Mouse (Mus musculus): ENCODE measurements around the gene Mrtfb.

The Mrtfb gene

DNA sequence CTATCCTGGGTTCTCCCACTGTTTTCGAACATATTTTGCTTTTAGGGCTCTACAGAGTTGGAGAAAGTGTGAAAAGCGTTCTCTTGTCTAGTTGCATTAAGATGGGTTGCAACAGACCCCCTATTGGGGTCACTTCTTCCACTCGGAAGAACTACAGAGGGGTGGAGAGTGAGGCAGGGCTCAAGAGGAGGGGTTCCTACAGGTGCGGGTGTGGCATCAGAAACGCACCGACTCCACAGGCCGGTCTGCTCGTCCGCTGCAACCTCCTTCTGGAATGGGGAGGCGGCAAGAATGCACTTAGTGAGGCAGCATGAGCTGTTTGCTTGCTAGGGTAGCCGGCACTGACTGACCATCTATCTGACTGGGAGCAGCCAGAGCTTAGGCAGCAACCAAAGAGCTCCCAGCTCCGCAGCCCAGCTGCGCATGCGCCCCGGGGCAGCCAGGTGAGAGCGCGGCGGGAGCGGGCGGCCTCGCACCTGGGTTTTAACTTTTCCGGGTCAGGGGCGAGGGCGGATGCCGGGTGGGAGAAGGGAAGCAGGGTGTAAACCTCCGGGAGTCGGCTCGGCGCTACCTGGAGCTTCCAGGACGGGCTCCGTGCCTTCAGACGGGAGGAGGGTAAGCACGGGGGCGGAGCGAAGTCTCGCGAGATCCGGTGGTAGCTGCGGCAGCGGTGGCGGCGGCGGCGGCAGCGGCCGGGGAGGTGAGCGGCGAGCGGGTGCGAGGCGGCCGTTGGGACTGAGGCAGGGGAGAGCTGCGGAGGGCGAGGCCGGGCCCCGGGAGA lies at the start of gene Mrtfb:
Mrtfb (plus strand) TSS at position 627 of the 781 bp plus-strand sequence.
- peak; percentile 86 for DNase-seq (ENCODE audit: low spot score)

DNA sequence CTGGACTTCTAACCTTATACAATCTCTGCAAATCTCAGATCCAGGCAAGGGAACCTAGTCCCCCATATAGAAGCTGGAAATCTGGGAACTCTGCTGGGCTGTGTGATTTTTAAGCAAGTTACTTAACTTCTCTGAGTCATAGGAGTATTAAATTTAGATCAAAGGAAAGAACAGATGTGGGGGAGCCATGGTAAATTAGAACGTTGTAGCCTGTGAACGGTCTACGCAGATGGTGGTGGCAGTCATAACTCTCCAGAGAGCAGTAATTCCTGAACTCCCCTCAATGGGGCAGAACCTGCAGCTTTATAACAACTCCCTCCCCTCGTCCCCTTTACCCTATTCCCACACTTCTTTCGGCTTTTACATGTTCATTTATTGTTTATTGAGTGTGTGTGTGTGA lies 48.6 kb upstream of the Mrtfb start:
- DNase-seq (ENCODE audit: low spot score), result peak; percentile 39

DNA sequence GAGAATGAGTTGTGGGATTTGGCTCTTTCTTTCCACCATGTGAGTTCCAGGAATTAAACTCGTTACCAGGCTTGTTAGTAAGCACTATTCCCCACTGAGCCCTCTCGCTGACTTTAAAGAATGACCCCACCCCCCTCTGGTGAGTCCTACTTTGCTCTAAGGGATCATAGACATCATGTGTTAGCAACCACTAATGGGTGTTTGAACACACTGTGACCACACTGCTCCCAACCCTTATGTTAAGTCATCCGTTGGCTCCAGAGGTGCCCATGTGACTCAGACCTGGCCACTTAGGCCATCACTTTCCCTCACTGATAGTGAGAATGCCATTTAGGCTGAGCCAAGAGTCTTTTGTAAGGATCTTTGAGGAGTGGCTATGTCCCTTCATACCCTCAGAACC lies 48.2 kb upstream of the Mrtfb start:
- peak; percentile 7 for DNase-seq (ENCODE audit: low spot score)

DNA sequence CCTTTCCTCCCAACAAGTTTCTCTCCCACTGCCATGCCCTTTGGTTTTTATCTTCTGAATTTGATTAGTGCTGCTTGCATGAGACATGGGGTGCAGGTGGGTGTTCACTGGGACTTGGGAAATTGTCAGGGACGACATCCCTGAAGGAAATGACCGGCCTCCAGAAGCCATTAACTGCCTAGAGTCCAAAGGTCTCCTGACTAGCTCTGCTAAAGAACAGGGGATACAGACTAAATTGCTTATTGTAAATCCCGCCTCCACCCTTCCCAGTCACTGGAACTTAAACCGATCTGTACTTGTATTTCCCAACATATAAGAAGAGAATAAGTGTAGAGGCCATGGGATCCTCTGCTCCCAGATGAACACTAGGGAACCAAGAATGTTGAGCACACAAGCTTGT lies 43.5 kb upstream of the Mrtfb start:
- no peak for DNase-seq (ENCODE audit: low spot score)

DNA sequence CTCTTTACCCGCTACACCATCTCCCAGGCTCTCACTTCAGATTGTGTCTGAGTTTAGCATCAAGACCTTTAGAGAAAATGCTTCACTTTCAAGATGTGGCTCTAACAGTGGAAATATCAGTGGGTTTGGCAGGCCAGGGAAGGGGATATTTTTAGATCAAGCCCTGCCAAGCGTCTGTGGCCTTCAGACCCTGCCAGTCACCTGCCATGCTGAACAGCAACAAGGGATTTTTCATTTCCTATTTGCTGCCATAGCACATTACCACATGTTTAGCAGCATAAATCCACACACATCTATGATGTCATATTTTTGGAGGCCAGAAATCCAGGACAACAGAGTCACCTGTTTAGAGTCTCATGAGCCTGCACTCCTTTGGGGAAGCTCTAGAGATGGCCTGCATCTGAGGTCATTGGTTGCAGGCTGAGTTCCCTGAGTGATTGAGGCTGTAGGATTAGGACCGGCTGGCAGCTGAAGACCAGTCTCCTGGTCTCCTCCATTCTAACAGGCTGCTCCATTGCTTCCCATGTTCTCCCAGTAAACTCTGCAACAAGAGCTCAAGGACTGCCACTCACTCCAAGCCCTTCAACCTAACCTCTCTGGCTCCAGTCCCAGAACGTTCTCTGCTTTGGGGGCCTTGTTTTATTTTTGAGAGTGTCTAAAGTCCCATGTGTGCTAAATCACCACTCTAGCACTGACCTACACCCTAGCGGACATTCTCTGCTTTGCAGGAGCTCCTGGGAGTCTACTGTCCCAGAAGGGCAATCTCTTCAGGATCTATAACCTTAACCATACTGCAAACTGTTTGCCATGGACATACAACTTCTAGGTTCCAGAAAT lies 39.9 kb upstream of the Mrtfb start:
- no peak for DNase-seq (ENCODE audit: low spot score)

DNA sequence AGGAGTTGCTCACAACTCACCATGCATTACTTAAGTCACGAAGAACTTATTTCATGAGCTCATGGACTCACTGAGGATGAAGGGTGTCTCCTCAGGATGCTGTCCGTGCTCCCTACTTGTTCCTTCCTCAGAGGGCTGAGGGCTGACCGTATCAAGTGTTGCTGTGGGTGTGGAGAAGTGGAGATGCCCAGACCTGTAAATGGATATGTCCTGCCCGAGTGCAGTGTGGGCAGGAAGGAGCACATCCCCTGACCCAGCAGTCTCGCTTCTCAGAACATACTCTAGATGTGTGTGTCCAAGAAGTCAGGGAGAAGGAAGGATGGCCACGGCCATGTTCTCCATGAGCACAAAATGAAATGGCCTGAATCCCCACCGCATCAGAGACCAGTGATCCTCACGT lies 38.3 kb upstream of the Mrtfb start:
- DNase-seq (ENCODE audit: low spot score), result no peak

DNA sequence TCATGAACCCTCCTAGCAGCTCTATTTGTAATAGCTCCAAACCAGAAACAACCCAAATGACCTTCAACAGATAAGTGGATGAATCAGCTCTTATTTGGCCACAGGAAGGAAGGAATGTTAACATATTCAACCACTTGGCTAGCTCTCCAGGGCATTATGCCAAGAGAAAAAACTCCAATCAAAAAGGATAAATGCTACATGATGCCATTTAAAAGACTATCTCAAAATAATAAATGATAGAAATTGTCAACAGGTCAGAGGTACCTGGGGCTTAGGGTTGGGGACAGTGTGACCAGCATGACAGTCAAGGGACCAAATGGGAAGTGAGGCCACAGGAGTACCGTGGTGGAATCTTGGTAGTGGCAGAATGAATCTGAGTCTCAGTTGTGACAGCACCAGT lies 34.8 kb upstream of the Mrtfb start:
- DNase-seq (ENCODE audit: low spot score), result no peak

DNA sequence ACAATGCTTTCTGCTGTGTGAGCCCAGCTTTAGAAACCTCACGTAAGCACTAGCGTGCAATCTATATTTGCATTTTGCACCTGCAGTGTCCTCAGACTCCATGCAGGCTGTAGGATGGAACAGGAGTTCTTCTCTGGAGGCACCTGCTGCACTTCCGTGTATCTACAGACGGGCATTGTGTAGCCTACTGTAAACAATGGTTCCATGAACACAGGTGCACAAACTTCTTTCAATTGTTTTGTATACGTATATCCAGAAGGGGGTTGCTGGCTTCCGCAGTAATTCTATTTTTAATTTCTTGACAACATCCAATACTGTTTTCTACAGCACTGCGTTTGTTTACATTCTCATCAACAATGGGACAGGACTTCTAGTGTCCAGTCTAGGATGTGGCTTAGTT lies 24.2 kb upstream of the Mrtfb start:
- DNase-seq (ENCODE audit: low spot score), result no peak

DNA sequence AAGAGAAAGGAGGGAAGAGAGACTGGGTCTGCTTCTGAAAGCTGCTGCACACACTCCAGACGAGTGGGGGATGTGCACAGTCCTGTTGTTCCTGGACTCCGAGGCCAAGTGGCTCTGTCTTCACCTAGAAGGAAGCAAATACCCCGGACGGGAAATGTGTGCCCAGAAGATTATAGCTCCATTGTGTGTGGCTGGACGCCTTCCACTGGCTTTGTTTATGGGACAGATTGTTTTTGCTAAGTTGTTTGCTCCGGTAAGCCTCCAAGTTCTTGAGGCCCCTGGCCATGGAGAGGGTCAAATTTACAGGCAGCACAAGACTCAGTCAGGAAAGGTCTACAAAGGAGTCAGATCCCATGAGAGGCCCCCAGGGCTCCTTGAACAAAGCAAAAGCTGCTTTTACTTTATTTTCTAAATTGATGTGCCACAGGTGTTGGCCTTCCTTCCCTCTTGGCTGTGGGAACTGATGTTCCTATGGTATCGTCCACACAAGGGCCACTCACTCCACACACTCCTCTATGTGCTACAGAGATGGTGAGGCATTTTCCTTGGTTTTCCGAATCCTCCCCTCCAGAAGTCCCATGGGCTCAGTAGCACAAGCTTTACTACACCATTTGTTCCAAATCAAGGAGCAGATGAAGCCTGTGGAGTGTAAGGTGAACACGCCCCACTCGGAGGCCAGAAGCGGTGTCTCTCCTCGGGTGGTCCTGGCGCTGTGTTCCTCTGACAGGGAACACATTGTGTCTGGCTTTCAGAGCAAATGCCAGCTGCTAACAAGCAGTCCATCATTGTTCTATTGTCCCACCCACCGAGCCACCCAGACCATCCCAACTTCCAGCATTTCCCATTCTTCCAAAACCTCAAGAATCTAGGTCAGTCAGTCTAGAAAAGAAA lies 23.1 kb upstream of the Mrtfb start:
- DNase-seq (ENCODE audit: low spot score), result peak; percentile 41

DNA sequence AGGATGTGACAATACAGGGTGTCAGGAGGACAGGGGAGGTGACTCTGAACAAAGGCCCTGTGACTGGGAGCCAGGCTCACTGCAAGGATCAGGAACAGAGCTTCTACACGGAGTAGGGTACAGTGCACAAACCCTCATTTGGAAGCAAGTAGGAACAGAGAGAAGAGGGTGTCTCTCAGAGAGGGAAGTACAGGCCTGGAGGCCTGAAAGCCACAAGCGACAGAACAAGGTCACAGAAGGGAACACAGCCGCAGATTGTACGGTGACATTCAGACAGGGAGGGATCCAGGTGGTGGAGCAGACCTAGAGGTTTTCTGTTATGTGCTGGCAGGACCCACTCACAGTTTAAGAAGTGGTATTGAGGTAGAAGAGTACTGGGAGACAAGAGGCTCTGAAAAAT lies 17.2 kb upstream of the Mrtfb start:
- no peak for DNase-seq (ENCODE audit: low spot score)

DNA sequence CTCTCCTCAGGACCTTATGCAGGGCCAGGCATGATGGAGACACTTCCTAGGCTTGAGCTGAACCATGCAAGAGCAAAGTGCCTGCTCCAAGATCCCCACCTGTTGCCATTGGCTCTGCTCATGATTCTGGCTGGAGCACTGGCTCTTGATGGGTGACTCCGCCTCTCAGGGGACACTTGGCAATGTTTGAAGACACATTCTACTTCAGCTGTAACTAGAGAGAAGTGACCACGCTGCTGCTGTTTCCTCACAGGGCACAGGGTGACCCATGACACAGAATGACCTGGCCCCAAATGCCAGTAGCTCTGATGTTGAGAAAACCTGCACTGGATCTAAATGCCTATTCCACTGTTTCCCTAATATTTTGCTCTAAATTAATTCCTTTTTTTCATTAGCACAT lies 16.7 kb upstream of the Mrtfb start:
- DNase-seq (ENCODE audit: low spot score), result no peak

DNA sequence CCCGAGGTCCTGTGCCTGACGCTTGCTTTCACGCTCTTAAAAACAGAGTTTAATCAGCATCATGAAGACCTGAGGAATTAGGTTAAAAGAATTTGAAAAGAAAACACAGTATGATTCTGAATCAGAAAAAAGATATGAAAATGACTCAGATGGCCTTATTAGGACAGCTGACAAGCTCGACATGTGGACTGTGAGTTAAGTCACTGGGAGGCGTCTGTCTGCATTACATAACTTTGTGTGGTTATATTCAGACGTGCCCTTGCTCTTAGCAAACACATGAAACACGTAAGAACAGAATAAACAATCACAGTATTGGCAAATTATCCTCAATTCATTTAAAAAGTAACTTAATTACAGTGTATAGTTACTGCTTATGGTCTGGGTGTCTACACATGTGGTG lies 16.0 kb upstream of the Mrtfb start:
- DNase-seq (ENCODE audit: low spot score), result no peak

DNA sequence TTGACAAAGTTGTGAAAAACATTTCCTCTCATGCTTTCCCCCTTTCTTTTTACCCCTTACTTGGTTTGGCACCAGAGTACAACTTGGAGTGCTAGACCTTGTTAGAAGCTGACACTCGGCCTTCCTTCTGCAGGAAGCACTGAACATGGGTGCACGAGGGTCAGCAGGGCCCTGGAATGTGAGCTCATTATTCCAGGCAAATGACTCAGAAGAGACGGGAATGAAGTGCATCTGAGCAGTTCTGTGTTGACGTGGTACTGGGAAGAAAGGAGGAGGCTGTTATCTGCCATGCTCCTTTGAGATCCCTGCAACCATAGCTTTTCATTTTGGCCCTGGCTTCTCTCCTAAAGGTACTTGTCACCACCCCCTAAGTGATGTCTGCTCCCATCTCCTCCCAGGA lies 10.6 kb upstream of the Mrtfb start:
- no peak for DNase-seq (ENCODE audit: low spot score)

DNA sequence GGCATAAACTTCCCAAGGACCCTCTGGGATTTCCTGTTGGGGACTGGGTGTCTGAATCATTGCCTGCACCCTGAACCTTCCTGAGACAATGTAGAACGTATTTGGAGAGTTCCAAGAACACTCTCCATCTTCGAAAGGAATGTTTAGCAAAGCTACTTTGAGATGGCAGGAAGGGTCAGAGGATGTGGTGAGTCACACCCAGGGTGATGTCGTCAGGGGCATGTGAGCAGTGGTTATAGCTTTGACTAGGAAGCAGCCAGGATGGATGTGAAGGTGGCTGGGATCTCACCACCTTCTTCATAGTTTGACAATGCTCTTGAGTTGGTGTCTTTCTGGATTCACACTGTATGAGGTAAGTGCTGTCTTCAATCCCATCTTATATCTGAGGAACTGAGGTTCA lies 9.4 kb upstream of the Mrtfb start:
- DNase-seq (ENCODE audit: low spot score), result no peak

DNA sequence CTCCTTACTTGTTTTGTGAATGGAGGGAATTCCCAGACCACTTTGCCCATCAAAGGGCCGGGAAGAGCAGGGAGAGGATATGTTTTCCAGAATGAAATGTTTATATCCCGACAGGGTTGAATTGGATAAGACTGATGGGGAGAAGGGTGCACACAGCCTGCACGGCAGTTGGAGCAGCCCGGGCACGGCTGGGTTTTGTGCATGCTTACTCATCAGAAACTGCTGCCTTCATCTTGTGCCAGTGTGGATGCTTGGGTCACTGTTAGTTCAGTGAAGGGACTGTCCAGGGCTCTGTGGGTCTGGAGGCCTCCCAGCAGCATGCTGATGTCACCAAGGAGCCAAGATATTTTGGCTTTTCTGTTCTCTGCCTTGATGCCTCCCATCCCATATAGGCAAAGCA lies 6.2 kb upstream of the Mrtfb start:
- DNase-seq (ENCODE audit: low spot score), result no peak

DNA sequence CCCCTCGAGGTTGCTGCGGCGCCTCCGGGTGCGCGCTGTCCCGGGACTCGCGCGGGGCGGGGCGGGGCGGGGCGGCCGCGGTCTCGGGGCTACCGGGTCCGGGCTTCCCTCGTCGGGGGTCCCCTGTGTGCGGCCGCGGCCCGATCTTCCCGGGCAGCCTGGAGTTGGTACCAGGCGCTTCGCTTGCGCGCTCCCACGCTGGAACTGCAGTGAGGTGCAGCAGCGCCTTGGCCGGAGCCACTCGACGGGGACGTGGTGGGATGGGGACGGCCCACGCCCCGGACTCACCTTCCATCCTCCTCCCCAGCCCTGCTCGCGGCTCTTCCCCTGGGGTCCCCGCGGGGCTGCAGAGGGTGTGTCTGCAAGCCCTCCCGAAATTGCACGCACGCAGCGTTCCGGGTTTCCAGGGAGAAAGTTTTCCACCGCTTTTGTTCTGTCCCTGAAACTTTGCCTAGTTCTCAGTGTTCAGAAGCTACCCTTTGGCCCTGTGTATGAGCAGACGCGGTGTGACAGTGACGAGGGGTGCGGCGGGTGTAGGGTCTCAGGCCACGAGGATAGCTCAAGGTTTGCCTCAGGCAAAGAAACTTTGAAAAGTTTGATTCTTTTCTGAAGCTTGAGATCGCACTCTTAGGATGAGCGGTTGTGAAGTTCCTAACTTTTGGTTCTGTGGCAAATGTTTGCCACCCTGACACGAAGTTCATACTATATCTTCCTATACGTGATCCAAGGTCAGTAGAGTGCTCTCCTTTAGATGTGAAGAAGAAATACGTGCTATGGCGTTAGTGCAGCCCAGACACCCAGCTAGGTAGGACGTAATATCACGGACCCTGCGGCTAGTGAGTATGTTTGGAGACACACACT lies 616 bp downstream of the Mrtfb start:
- peak; percentile 50 for DNase-seq (ENCODE audit: low spot score)

DNA sequence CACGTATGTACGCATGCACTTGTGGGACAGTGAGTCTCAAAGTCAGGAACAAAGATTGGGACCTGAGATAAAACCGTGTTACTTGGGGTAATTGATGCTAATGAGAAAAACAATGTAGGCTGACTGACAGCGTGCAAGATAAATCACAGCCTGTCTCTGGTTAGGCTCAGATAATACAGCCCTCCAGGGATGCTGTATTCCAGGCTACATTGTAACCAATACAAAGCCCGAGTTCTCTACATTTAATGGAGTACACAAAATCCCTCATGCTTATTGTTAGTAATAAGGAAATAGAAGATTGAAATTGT lies 1.2 kb downstream of the Mrtfb start:
- DNase-seq (ENCODE audit: low spot score), result peak; percentile 28

DNA sequence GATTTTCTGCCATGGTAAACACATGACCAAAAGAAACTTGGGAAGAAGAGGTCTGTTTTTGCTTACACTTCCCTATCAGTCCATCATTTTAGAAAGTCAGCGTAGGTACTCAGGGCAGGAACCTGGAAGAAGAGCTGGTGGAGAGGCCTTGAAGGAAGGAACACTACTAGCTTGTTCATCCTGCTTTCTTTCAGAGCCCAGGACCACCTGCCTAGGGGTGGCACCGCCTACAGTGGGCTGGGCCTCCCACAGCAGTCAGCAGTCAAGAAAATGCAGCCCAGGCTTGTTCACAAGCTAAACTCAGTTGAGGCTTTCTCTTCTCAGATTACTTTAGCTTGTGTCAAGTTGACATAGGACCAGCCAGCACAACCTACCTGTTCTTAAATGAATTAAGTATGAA lies 2.7 kb downstream of the Mrtfb start:
- no peak for DNase-seq (ENCODE audit: low spot score)

DNA sequence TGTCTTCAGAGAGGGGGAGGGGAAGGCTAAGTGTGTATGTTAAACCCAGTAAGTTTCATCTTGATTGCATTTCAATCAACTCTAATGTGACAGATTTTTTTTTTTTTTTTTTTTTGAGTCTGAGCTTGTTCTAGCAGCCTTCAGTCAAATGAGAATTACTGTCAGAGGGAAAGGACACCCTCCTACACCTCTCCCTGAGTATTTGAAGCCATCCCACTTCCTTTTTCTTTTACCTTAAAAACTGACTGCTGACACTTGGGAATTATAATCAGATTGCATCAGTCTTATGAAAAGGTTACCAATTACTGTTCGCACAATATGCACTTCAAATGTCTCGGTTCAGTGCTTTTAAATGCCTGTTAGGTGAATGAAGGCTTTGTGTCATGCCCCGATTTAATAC lies 10.0 kb downstream of the Mrtfb start:
- DNase-seq (ENCODE audit: low spot score), result no peak

DNA sequence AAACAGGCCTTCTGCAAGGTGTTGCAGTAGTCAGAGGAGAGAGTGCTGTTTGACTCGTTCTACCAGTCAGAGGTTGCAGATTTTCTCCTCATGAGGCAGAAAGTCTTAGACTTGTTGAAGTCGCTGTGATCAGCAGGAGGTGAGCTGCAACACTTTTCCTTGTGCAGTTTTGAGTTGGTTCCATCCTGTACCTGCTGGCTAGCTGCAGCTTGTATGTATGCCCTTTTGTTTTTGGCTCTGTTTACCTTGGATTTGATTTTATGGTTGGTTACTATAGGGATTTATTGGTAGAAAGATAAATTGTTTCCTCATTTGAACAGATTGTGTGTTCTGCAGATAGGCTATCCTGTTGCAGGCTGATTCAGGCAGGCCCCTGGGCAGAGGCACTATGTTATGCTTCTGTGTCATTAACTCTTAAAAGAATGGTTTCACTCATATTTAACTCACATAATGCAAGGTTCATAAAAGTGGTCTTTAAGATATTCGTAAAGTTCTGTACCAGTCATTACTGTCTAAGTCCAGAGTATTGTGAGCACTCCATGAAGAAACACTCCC lies 11.1 kb downstream of the Mrtfb start:
- no peak for DNase-seq (ENCODE audit: low spot score)

DNA sequence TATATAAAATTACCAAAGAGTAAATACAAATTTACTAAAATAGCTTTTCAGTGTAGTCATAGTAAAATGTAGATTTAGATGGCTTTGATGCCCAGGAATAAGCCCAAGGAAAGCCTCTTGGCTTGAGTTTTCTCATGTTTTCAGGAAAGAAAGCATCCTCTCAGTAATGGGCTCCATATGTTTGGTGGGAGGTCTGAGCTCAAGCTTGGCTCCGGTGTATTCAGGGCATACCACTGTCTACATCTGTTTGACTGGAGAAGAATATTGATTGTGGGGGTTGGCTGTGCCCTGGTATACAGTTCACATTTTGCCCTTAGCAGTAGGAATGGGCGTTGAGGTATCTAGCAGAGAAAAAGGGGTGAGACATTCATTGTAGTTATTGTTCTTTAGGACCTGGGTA lies 13.1 kb downstream of the Mrtfb start:
- no peak for DNase-seq (ENCODE audit: low spot score)
